Mouse (Mus musculus) bone marrow macrophage, adult 2 months (primary cell): Measurements from ENCODE around the gene Tfap2b.

Experiments
- CTCF ChIP-seq: IDR thresholded peaks from 2 replicates; pipeline ENCODE4 v1.5.1; 2012; ENCODE audit warnings: low read depth, mild to moderate bottlenecking, low read length, moderate library complexity
- POLR2A ChIP-seq: IDR thresholded peaks from 2 replicates; pipeline ENCODE4 v1.6.1; 2012; ENCODE audit warnings: mild to moderate bottlenecking, low read depth, low read length, borderline replicate concordance

- TF ChIP-seq CTCF (no peak), POLR2A (no peak)
Observed at GRCm38 (mm10) chr1:19211033-19211405, 2.3 kb downstream of the Tfap2b start.
